Comparison of ENCODE assay signal across 19 mouse cellular contexts in the genomic region with DNA sequence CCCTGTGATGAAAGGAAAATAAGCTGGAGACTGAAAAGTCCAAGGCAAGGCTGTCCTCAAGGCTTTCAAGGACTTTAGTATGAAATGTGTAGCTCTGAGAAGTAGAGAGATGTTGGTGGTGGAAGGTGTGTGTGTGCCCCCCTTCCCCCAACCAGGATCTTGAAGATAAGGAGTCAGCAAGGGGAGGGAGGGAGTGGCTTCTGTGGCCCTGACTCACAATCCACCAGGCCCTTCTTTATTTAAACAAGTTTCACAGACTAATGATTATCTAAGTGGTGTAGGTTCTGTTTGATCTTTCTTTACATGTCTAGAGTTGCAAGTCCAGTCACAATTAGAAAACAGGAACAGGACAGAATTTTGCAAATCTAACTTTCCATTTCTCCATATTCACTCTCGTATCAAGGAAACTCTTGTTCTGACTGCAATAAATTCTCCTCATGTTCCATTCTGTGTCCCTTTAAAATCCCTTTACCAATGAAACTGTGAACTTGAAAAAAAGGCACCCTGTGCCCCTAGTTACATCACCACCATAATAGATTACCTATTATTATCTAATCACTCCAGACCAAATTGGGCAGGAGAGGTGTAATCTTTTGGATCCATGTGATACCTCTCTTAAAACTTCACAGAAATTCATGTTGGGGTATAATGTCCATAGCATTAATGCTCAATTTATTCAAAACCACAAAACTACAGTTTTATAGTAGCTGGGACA. TPM values are rescaled to one million over a fixed set of nuclear protein-coding genes. Genes with fewer than 3 reads are reported as not detected.
"Had no signal": no experiment of that assay in that cellular context is flagged by ENCODE, and none has a peak within 500 bp of the region (broad histone marks: within the 10 kb centered on the region; RNA-seq: fewer than 3 reads in every experiment).

No protein-coding gene starts in this region.

RNA-seq across cellular contexts. Expression of a gene that starts 22.4 kb away (rescaled TPM):
- total RNA-seq: hindbrain, postnatal 0 days; layer of hippocampus, adult 8-10 months had no signal
- polyA plus RNA-seq: hindbrain, embryonic 13.5 days; hindbrain, postnatal 0 days; kidney, embryonic 14.5 days; lung, adult 2 months; macrophage; midbrain, embryonic 13.5 days; midbrain, postnatal 0 days; neural tube, embryonic 14.5 days; spleen, adult 2 months; testis, adult 2 months; thymus, adult 2 months had no signal

RNA-seq across cellular contexts. Expression of a gene that starts 43.3 kb away (rescaled TPM):
- total RNA-seq: hindbrain, postnatal 0 days; layer of hippocampus, postnatal 14 days; left cerebral cortex, adult 18-20 months; left cerebral cortex, postnatal 10 days; left cerebral cortex, postnatal 4 days; midbrain, postnatal 0 days had no signal
- polyA plus RNA-seq: hindbrain, embryonic 13.5 days; hindbrain, postnatal 0 days; intestine, postnatal 0 days; large intestine, adult 2 months; limb, embryonic 13.5 days; lung, adult 2 months; macrophage; midbrain, embryonic 13.5 days; midbrain, postnatal 0 days; neural tube, embryonic 14.5 days; spleen, adult 2 months; thymus, adult 2 months had no signal

RNA-seq across cellular contexts. Expression of a gene that starts 55.1 kb away (rescaled TPM):
- total RNA-seq: hindbrain, postnatal 0 days; midbrain, postnatal 0 days had no signal
- polyA plus RNA-seq: hindbrain, embryonic 13.5 days; hindbrain, postnatal 0 days; kidney, embryonic 14.5 days; lung, adult 2 months; macrophage; midbrain, embryonic 13.5 days; midbrain, postnatal 0 days; neural tube, embryonic 14.5 days; spleen, adult 2 months; testis, adult 2 months; thymus, adult 2 months had no signal
